Mouse (Mus musculus) MEL (cell line): ENCODE data around the gene Tango2. TPM values are rescaled to one million over a fixed set of nuclear protein-coding genes. Genes with fewer than 3 reads are reported as not detected.

ENCODE experiments used
- DNase-seq: peaks from one replicate; pipeline ENCODE4 v3.0.0; 2011; ENCODE audit warnings: low read depth, low spot score
- H3K27ac ChIP-seq: 2 replicates; pipeline ENCODE4 v1.5.1; 2012; ENCODE audit warnings: low read depth, mild to moderate bottlenecking, control low read depth, low read length, moderate library complexity; ENCODE audit not compliant: control insufficient read depth
- H3K27me3 ChIP-seq, 2 experiments: fragments of 150-350 bp in 1 of 2; sonication (generic) in 1 of 2; 2 replicates each; pipeline ENCODE4 v1.6.1; 2012; ENCODE audit warnings: low read length in 2 of 2, mild to moderate bottlenecking in 2 of 2, improper control_type of control experiment in 1 of 2, moderate library complexity in 1 of 2; ENCODE audit not compliant: insufficient read depth in 2 of 2, control insufficient read depth in 1 of 2
- H3K36me3 ChIP-seq, 2 experiments: 2 replicates each; pipeline ENCODE4 v1.6.1; 2012 to 2014; ENCODE audit warnings: low read length in 2 of 2, improper control_type of control experiment in 1 of 2, inconsistent platforms in 1 of 2, mild to moderate bottlenecking in 1 of 2; ENCODE audit not compliant: insufficient read depth in 2 of 2, control insufficient read depth in 1 of 2
- H3K4me1 ChIP-seq, 2 experiments: fragments of 150-350 bp in 1 of 2; sonication (generic) in 1 of 2; 2 replicates each; pipeline ENCODE4 v1.6.1; 2012; ENCODE audit warnings: low read length in 2 of 2, improper control_type of control experiment in 1 of 2, mild to moderate bottlenecking in 1 of 2; ENCODE audit not compliant: insufficient read depth in 2 of 2, control insufficient read depth in 1 of 2
- H3K4me3 ChIP-seq, 2 experiments: fragments of 150-350 bp in 1 of 2; sonication (generic) in 1 of 2; 2 replicates each; pipeline ENCODE4 v1.5.1; 2012; ENCODE audit warnings: low read depth in 2 of 2, low read length in 2 of 2, mild to moderate bottlenecking in 2 of 2, moderate library complexity in 2 of 2, control low read depth in 1 of 2, improper control_type of control experiment in 1 of 2; ENCODE audit not compliant: control insufficient read depth in 1 of 2, insufficient read depth in 1 of 2
- H3K79me2 ChIP-seq: 2 replicates; pipeline ENCODE4 v1.6.1; 2012; ENCODE audit warnings: mild to moderate bottlenecking, low read length, moderate library complexity; ENCODE audit not compliant: control insufficient read depth, poor library complexity, insufficient read depth
- H3K9ac ChIP-seq: 2 replicates; pipeline ENCODE4 v1.6.1; 2012; ENCODE audit warnings: low read depth, mild to moderate bottlenecking, control low read depth, low read length, moderate library complexity; ENCODE audit not compliant: control insufficient read depth, poor library complexity, severe bottlenecking
- H3K9me3 ChIP-seq: fragments of 150-350 bp; sonication (generic); replicated peaks from 2 replicates; pipeline ENCODE4 v1.6.1; 2012; ENCODE audit warnings: mild to moderate bottlenecking, low read length, improper control_type of control experiment, moderate library complexity; ENCODE audit not compliant: insufficient read depth
- CHD2 ChIP-seq: IDR thresholded peaks from 2 replicates; pipeline ENCODE4 v1.6.1; 2011; ENCODE audit warnings: low read length, improper control_type of control experiment
- CTCF ChIP-seq, 3 experiments: IDR thresholded peaks in 2 of 3; conservative IDR thresholded peaks in 1 of 3; 2 replicates each; pipeline ENCODE4 v1.5.1; 2011 to 2012; ENCODE audit warnings: low read length in 3 of 3, low read depth in 2 of 3, mild to moderate bottlenecking in 2 of 3, improper control_type of control experiment in 1 of 3, inconsistent platforms in 1 of 3, mixed read lengths in 1 of 3, moderate library complexity in 1 of 3; ENCODE audit not compliant: control insufficient read depth in 1 of 3, insufficient read depth in 1 of 3, poor library complexity in 1 of 3, severe bottlenecking in 1 of 3
- GABPA ChIP-seq: IDR thresholded peaks from 2 replicates; pipeline ENCODE4 v1.6.1; 2012; ENCODE audit warnings: low read depth, mild to moderate bottlenecking, inconsistent platforms, low read length, improper control_type of control experiment, moderate library complexity
- HCFC1 ChIP-seq: IDR thresholded peaks from 2 replicates; pipeline ENCODE4 v1.6.1; 2012; ENCODE audit warnings: low read depth, mild to moderate bottlenecking, inconsistent platforms, low read length, improper control_type of control experiment, moderate library complexity
- KAT2A ChIP-seq: conservative IDR thresholded peaks from 2 replicates; pipeline ENCODE4 v1.6.1; 2012; ENCODE audit warnings: low read depth, low read length, improper control_type of control experiment, inconsistent platforms
- MAX ChIP-seq: IDR thresholded peaks from 2 replicates; pipeline ENCODE4 v1.6.1; 2011; ENCODE audit warnings: low read length, improper control_type of control experiment
- MYB ChIP-seq: IDR thresholded peaks from 2 replicates; pipeline ENCODE4 v1.6.1; 2011; ENCODE audit warnings: mild to moderate bottlenecking, low read depth, low read length, improper control_type of control experiment
- POLR2A ChIP-seq, 2 experiments: IDR thresholded peaks; 2 replicates each; pipeline ENCODE4 v1.6.1; 2011 to 2012; ENCODE audit warnings: low read length in 2 of 2, mild to moderate bottlenecking in 2 of 2, control low read depth in 1 of 2, improper control_type of control experiment in 1 of 2, low read depth in 1 of 2, moderate library complexity in 1 of 2; ENCODE audit not compliant: control insufficient read depth in 1 of 2, insufficient read depth in 1 of 2, poor library complexity in 1 of 2
- SIN3A ChIP-seq: IDR thresholded peaks from 2 replicates; pipeline ENCODE4 v1.6.1; 2012; ENCODE audit warnings: low read length, improper control_type of control experiment, inconsistent platforms
- SMC3 ChIP-seq: IDR thresholded peaks from 2 replicates; pipeline ENCODE4 v1.6.1; 2011; ENCODE audit warnings: low read depth, low read length, improper control_type of control experiment
- TBP ChIP-seq: IDR thresholded peaks from 2 replicates; pipeline ENCODE4 v1.8.0; 2011; ENCODE audit warnings: low read depth, low read length, improper control_type of control experiment
- UBTF ChIP-seq: IDR thresholded peaks from 2 replicates; pipeline ENCODE4 v1.6.1; 2012; ENCODE audit warnings: low read depth, mild to moderate bottlenecking, inconsistent platforms, low read length, improper control_type of control experiment, moderate library complexity, borderline replicate concordance; ENCODE audit not compliant: insufficient read depth
- ZC3H11A ChIP-seq: IDR thresholded peaks from 2 replicates; pipeline ENCODE4 v1.6.1; 2012; ENCODE audit warnings: low read depth, mild to moderate bottlenecking, inconsistent platforms, low read length, improper control_type of control experiment
- ZMIZ1 ChIP-seq: IDR thresholded peaks from 2 replicates; pipeline ENCODE4 v1.6.1; 2012; ENCODE audit warnings: low read depth, mild to moderate bottlenecking, inconsistent platforms, low read length, improper control_type of control experiment, moderate library complexity
- polyA plus RNA-seq, 2 experiments: library from polyadenylated mRNA; stranded (reverse) in 1 of 2; unstranded in 1 of 2; fragments of >175 nt in 1 of 2; fragments of >200 nt in 1 of 2; gene quantifications; 2 replicates each; pipeline versions ENCODE4 v1.2.1 to v1.2.4; 2012; ENCODE audit warnings: low replicate concordance in 2 of 2, low read depth in 1 of 2; ENCODE audit not compliant: insufficient read length in 2 of 2, insufficient read depth in 1 of 2, missing spikeins in 1 of 2
- total RNA-seq: library from RNA; depleted of rRNA; stranded (reverse); fragments of 300-350 nt; gene quantifications from 2 replicates; pipeline ENCODE4 v1.2.3, GENCODE M21; 2012

Gene Tango2
- total and polyA plus RNA-seq, 3 experiments, result 55.9 to 98.3 TPM; not detected in 1

- Histone ChIP-seq H3K4me3 (no peak overlapping the region), H3K79me2 (0 out of 2 replicates have a peak, but pooled peaks cover 2% of the 10 kb centered on the region), H3K27ac (no peak overlapping the region), H3K4me1 (no peaks in the 10 kb centered on the region), H3K9me3 (no peaks in the 10 kb centered on the region), H3K27me3 (no peaks in the 10 kb centered on the region), H3K36me3 (peaks cover under 1 to 9% of the 10 kb centered on the region in 2 experiments; a peak in 2 of 4 replicates), H3K9ac (no peak overlapping the region)
- DNase-seq, result no peak
- TF ChIP-seq SIN3A (no peak), UBTF (no peak), KAT2A (no peak), HCFC1 (no peak), ZMIZ1 (no peak)
These were observed 22.2 kb downstream of the Tango2 start for GRCm38 (mm10) chr16:18325741-18326140.

- H3K9ac ChIP-seq, result no peak overlapping the region
- H3K36me3 ChIP-seq, result peaks cover 13 to 16% of the 10 kb centered on the region in 2 experiments
- H3K4me1 ChIP-seq, result peaks cover 6 to 10% of the 10 kb centered on the region in 2 experiments
- no peak for DNase-seq
- TF ChIP-seq TBP (no peak), GABPA (no peak), MYB (no peak), HCFC1 (no peak), CTCF (IDR thresholded peaks at IDR 0.05 in 2 of 3, conservative IDR thresholded peaks at IDR 0.05 in 1 of 3; ENCODE audit: control insufficient read depth in 1 of 3, insufficient read depth in 1 of 3, low read depth in 2 of 3, low read length in 3 of 3, poor library complexity in 1 of 3, severe bottlenecking in 1 of 3) (no peak), CHD2 (no peak), UBTF (no peak), SMC3 (no peak), POLR2A (IDR thresholded peaks at IDR 0.05; ENCODE audit: control insufficient read depth in 1 of 2, insufficient read depth in 1 of 2, low read depth in 1 of 2, low read length in 2 of 2, poor library complexity in 1 of 2) (no peak), ZC3H11A (no peak)
- TF ChIP-seq, all 39 proteins: peak for 0
- H3K79me2 ChIP-seq, result no peaks in the 10 kb centered on the region
- no peak overlapping the region for H3K27ac ChIP-seq
- H3K9me3 ChIP-seq, result no peaks in the 10 kb centered on the region
- H3K4me3 ChIP-seq, result no peak overlapping the region
- no peaks in the 10 kb centered on the region for H3K27me3 ChIP-seq
These were observed 23.9 kb downstream of the Tango2 start for GRCm38 (mm10) chr16:18324031-18324430.

DNA sequence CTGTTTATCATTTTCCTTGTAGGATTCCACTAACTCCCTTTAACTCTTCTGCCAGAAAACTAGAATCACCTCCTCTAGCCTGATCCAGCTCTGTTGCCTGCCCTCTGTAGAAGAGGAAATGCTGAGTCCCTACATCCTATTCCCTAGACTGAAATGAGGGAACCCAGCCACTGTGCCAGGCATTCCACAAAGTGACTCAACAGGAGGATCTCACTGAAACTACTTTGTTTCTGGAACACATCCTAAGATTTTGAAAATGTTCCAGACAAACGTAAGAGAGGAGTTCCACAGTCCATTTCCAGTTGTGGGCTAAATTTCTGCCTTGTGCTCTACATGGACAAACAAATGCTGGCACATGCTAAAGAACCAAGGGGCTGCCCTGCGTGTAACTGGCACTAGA is 24.4 kb downstream of the Tango2 start:
- DNase-seq, result no peak
- no peak overlapping the region for H3K9ac ChIP-seq
- H3K27ac ChIP-seq, result no peak overlapping the region
- H3K79me2 ChIP-seq, result no peaks in the 10 kb centered on the region
- TF ChIP-seq MAX, result no peak
- no peaks in the 10 kb centered on the region for H3K27me3 ChIP-seq
- no peak overlapping the region for H3K4me3 ChIP-seq
- no peaks in the 10 kb centered on the region for H3K9me3 ChIP-seq
- peaks cover 10 to 12% of the 10 kb centered on the region in 2 experiments for H3K4me1 ChIP-seq
- H3K36me3 ChIP-seq, result peaks cover 13 to 20% of the 10 kb centered on the region in 2 experiments
